Mouse (Mus musculus) olfactory bulb, adult 2 months (tissue): Measurements from ENCODE around the gene Necab2.

Experiments
- CTCF ChIP-seq: fragments of 200-500 bp; IDR thresholded peaks from 2 replicates; pipeline ENCODE4 v1.5.1; 2012; ENCODE audit warnings: low read depth, mild to moderate bottlenecking, low read length, moderate library complexity; ENCODE audit not compliant: insufficient read depth
- POLR2A ChIP-seq: fragments of 200-500 bp; IDR thresholded peaks from 2 replicates; pipeline ENCODE4 v1.6.1; 2012; ENCODE audit warnings: mild to moderate bottlenecking, low read depth, low read length, moderate library complexity; ENCODE audit not compliant: insufficient read depth

GRCm38 (mm10) chr8:119428766-119429327 lies 17.7 kb upstream of the Necab2 start:
- TF ChIP-seq CTCF (no peak), POLR2A (no peak)
